Mouse (Mus musculus) CH12.LX (cell line): ENCODE measurements at regions not wholly inside any gene's neighbourhood (a gene's known extent, or its start where the extent isn't known, plus 50 kb on each side); places are given as distances from the start of the nearest gene placed in this dataset.

Experiments
- BHLHE40 ChIP-seq: IDR thresholded peaks from 2 replicates; pipeline ENCODE4 v1.6.1; 2011; ENCODE audit warnings: mild to moderate bottlenecking, low read depth, low read length, improper control_type of control experiment
- CTCF ChIP-seq, 2 experiments: IDR thresholded peaks in 1 of 2; conservative IDR thresholded peaks in 1 of 2; 2 replicates each; pipeline ENCODE4 v1.5.1; 2011 to 2012; ENCODE audit warnings: low read depth in 2 of 2, low read length in 2 of 2, improper control_type of control experiment in 1 of 2, inconsistent platforms in 1 of 2, mild to moderate bottlenecking in 1 of 2, moderate library complexity in 1 of 2
- EP300 ChIP-seq: IDR thresholded peaks from 2 replicates; pipeline ENCODE4 v1.6.1; 2011; ENCODE audit warnings: low read length, improper control_type of control experiment
- KAT2A ChIP-seq: IDR thresholded peaks from 2 replicates; pipeline ENCODE4 v1.6.1; 2012; ENCODE audit warnings: low read length, improper control_type of control experiment, inconsistent platforms; ENCODE audit not compliant: insufficient replicate concordance
- MAFK ChIP-seq: IDR thresholded peaks from 2 replicates; pipeline ENCODE4 v1.6.1; 2011; ENCODE audit warnings: low read length, improper control_type of control experiment; ENCODE audit not compliant: insufficient replicate concordance
- MAX ChIP-seq: IDR thresholded peaks from 2 replicates; pipeline ENCODE4 v1.6.1; 2011; ENCODE audit warnings: low read length, improper control_type of control experiment
- MEF2A ChIP-seq: IDR thresholded peaks from 2 replicates; pipeline ENCODE4 v1.6.1; 2014; ENCODE audit warnings: low read depth, mild to moderate bottlenecking, inconsistent platforms, low read length, improper control_type of control experiment, borderline replicate concordance
- PAX5 ChIP-seq: IDR thresholded peaks from 2 replicates; pipeline ENCODE4 v1.6.1; 2012; ENCODE audit warnings: low read length, inconsistent platforms, mixed read lengths
- POLR2A ChIP-seq: IDR thresholded peaks from 2 replicates; pipeline ENCODE4 v1.6.1; 2011; ENCODE audit warnings: low read depth, mild to moderate bottlenecking, improper control_type of control experiment, low read length
- SMC3 ChIP-seq: IDR thresholded peaks from 2 replicates; pipeline ENCODE4 v1.6.1; 2011; ENCODE audit warnings: low read depth, low read length, improper control_type of control experiment
- TCF12 ChIP-seq: IDR thresholded peaks from 2 replicates; pipeline ENCODE4 v1.6.1; 2014; ENCODE audit warnings: low read depth, mild to moderate bottlenecking, inconsistent platforms, low read length, improper control_type of control experiment
- USF2 ChIP-seq: conservative IDR thresholded peaks from 2 replicates; pipeline ENCODE4 v1.6.1; 2011; ENCODE audit warnings: low read depth, low read length, improper control_type of control experiment
- ZC3H11A ChIP-seq: IDR thresholded peaks from 2 replicates; pipeline ENCODE4 v1.6.1; 2012; ENCODE audit warnings: low read depth, mild to moderate bottlenecking, inconsistent platforms, low read length, improper control_type of control experiment
- ZNF384 ChIP-seq: IDR thresholded peaks from 2 replicates; pipeline ENCODE4 v1.6.1; 2012; ENCODE audit warnings: low read depth, low read length, improper control_type of control experiment, inconsistent platforms

- no peak for TF ChIP-seq ZNF384
- TF ChIP-seq CTCF (conservative IDR thresholded peaks at IDR 0.05 in 1 of 2, IDR thresholded peaks at IDR 0.05 in 1 of 2; ENCODE audit: low read depth in 2 of 2, low read length in 2 of 2), result no peak
- no peak for TF ChIP-seq MAX
- no peak for TF ChIP-seq BHLHE40
- no peak for TF ChIP-seq POLR2A
- no peak for TF ChIP-seq MEF2A
- TF ChIP-seq TCF12, result no peak
- no peak for TF ChIP-seq PAX5
- TF ChIP-seq ZC3H11A, result no peak
- TF ChIP-seq USF2, result no peak
- TF ChIP-seq EP300, result no peak
- no peak for TF ChIP-seq MAFK
- TF ChIP-seq SMC3, result no peak
- TF ChIP-seq KAT2A, result no peak
Measured at GRCm38 (mm10) chr8:92272073-92272472, 85.4 kb upstream of the Irx5 start.
